Mouse (Mus musculus) C3H10T1/2 (cell line): Measurements from ENCODE around the gene Paqr4. TPM values are rescaled to one million over a fixed set of nuclear protein-coding genes. Genes with fewer than 3 reads are reported as not detected.

Experiments used
- polyA plus RNA-seq, 2 experiments: library from polyadenylated mRNA; unstranded; fragments of >200 nt; fragmentation: generic; extraction: Trizol; gene quantifications; one replicate each; pipeline ENCODE4 v1.2.1; 2012; ENCODE audit warnings: missing spikeins in 2 of 2

Gene Paqr4
- polyA plus RNA-seq = 10 to 100 TPM; 22.3 to 32.8 TPM

DNA sequence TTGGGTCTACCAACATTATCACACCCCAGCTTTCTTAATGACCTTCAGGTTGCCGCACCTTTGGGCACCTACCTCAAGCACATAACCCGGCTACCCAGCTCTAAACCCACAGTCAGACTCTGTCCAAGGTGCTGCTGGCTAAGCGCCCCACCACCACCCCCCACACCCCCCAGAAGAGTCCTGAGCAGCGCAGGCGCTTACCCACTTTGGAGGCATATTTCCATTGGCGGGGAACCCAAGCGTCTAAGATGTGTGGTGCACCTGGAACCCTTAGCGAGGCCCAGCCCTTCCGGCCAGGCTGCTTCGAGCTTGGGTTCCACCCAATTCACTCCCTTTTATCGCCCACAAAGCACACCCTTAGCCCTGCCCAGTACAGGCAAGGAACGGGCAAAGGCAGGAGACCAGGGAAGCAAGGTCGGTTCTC, at the start of gene Paqr4:
Gene Paqr4 (minus strand): TSS at position 270 of the 424 bp plus-strand sequence.

GRCm38 (mm10) chr17:23785561-23786471, 45.1 kb upstream of the Paqr4 start, which contains the start of gene Flywch2:
Gene Flywch2 (minus strand): TSS chr17:23786081.

DNA sequence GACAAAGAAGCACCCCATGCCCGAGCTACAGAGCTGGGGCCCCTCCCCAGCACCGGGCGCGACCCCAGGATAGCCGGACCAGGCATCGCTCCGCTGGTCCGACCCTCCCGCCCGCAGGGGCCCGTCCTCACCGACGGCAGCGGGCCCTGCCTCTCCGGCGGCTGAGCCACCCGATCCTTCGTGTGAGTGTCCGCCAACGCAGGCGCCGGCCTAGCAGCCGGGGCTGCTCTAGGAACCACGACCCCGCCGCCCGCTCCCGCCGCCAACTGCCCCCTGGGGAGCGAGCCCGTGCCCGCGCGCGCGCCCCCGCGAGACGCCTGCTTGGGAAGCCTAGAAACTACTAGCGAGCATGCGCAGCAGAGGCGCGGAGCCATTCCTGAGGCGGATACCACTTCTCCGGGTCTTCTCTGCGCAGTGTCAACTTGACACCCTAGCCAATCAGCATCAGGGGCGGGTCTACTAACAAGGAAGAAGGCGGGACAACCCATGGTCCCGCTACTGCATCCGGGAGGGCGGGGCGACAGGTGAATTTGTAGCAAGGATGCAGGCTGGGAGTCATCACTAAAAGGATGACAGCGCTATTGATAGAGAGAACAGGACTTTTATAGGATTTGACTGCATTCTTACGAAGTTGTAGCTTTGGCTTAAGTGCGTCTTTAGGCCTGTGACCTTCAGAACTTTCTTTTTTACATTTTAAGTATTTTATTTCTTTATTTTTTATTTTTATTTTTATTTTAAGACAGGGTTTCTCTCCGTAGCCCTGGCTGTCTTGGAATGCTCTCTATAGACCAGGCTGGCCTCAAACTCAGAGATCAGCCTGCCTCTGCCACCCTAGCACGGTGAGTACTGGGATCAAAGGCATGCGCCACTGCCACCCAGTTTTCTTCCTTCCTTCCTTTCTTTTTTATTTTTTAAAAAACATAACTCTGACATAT, 30.9 kb upstream of the Paqr4 start, which contains the start of gene Flywch1:
Gene Flywch1 (minus strand): TSS at position 319 of the 935 bp plus-strand sequence.

DNA sequence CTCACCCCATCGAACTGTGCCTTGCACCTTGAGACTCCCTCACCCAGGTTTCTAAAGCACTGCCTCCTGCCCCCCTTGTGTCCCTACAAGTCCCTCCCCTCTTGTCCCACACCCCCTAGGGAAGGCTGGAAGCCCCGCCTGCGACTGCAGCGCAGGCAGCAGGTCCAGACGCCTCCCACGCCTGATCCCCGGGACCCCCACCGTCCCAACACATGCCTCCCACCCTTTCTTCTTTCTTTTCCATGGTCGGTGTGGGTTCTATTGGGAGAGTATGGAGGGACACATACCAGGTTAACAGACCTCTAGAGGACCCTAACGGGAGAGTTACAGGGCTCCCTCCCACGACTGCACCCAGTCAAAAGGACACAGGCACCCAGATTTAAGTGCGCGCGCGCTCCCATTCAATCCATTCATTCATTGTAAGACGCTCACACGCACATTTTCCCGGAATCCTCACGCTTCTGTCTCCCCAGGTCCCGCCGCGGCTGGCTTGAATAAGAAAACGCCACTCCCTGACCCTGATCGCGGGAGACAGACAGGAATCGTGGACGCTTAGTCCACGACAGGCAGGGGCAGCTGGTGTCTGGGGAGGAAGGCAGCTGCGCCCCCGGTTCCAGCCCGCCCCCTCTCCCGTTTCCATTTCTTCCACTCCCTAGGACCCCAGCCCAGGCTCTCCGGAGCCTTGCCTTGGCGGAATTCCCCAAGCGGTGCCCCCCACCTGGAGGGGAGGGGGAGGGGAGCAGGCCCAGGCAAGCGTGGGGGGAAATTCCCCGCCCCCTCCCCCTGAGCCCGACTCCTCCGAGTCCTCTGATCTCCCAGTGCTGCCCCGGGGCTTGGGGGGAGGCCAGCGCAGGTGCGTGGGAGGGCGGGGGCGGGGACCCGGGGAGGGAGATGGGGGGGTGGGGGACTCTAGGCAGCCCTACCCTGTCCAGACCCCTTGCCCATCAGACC, 4.9 kb upstream of the Paqr4 start, which contains the start of gene Kremen2:
Gene Kremen2 (minus strand): TSS at position 533 of the 951 bp plus-strand sequence.

DNA sequence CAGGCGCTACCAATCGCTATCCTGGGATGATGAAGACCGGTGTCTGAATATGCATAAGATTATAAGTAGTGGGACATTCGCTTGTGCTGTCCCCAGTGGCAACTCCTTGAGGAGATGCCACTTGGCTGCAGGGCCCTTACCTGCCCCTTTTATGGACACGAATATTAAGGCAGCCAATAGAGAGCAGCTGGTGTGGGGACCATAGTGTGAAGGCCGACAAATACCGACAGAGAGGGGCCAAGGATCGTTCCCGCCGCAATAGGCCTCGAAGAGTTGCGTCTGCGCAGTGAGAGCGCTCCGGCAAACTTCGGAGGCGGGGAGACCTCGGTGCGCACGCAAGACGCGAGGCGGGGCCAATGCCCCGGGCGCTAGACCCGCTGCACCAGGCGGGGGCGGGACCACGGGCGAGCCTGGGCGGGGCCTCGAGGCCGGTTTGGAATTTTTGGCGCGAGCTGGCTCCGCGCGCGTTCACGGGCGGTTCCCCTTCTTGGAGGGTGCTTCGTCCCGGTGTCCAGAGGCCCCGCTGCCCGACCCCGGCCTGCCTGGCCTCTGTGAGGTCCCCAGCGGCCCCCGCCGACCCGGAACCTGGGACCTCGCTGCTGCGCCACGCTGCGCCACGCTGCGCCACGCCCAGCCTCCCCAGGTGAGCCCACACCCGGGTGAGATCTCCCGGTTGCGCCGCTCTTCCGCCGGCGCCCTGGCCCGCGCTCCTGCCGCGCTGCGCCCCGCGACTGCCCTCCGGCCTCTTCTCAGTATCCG, 14.5 kb downstream of the Paqr4 start, which contains the start of gene Pkmyt1:
Gene Pkmyt1 (plus strand): TSS at position 338 of the 759 bp plus-strand sequence.

GRCm38 (mm10) chr17:23722376-23723125, 18.1 kb downstream of the Paqr4 start, which contains the start of gene 1520401A03Rik:
Gene 1520401A03Rik (minus strand): TSS chr17:23722783.

Other genes with a start within 250 kb of the Paqr4 start
- 10 to 100 TPM in 1 of 2 experiments, 1 to 10 TPM in 1; 9.1 to 12.4 TPM for gene Zfp213, start 176.6 kb downstream of the Paqr4 start, polyA plus RNA-seq
- gene Zfp13, start 141.4 kb downstream of the Paqr4 start, polyA plus RNA-seq = 1 to 10 TPM; 2.1 to 3.2 TPM
- gene Zscan10, start 140.0 kb downstream of the Paqr4 start, polyA plus RNA-seq = under 1 TPM in 1 of 2 experiments, not detected in 1; 0.02 TPM
- gene Mmp25, start 95.6 kb downstream of the Paqr4 start, polyA plus RNA-seq = not detected
- gene Bicdl2, start 80.4 kb downstream of the Paqr4 start, polyA plus RNA-seq = under 1 TPM; 0.05 to 0.18 TPM
- 100 to 1,000 TPM; 438 to 526 TPM for gene Hcfc1r1, start 67.3 kb downstream of the Paqr4 start, polyA plus RNA-seq
- 10 to 100 TPM; 27.0 to 29.9 TPM for gene Thoc6, start 67.0 kb downstream of the Paqr4 start, polyA plus RNA-seq
- gene Tnfrsf12a, start 63.4 kb downstream of the Paqr4 start, polyA plus RNA-seq = 100 to 1,000 TPM in 1 of 2 experiments, 10 to 100 TPM in 1; 78.5 to 413 TPM
- under 1 TPM in 1 of 2 experiments, not detected in 1; 0.04 TPM for gene Cldn6, start 61.6 kb downstream of the Paqr4 start, polyA plus RNA-seq
- 1 to 10 TPM in 1 of 2 experiments, under 1 TPM in 1; 0.53 to 3.5 TPM for gene Cldn9, start 56.8 kb downstream of the Paqr4 start, polyA plus RNA-seq
- gene 1520401A03Rik, start 18.1 kb downstream of the Paqr4 start, polyA plus RNA-seq = under 1 TPM; 0.07 to 0.45 TPM
- gene Pkmyt1, start 14.5 kb downstream of the Paqr4 start, polyA plus RNA-seq = 10 to 100 TPM; 24.3 to 38.2 TPM
- gene Kremen2, start 5.0 kb upstream of the Paqr4 start, polyA plus RNA-seq = under 1 TPM in 1 of 2 experiments, not detected in 1; 0.07 TPM
- gene Flywch1, start 30.7 kb upstream of the Paqr4 start, polyA plus RNA-seq = 10 to 100 TPM; 49.7 to 60.6 TPM
- gene Flywch2, start 45.2 kb upstream of the Paqr4 start, polyA plus RNA-seq = under 1 TPM in 1 of 2 experiments, not detected in 1; 0.55 TPM
- 100 to 1,000 TPM in 1 of 2 experiments, 10 to 100 TPM in 1; 26.7 to 115 TPM for gene Srrm2, start 49.7 kb upstream of the Paqr4 start, polyA plus RNA-seq
- gene Elob, start 88.3 kb upstream of the Paqr4 start, polyA plus RNA-seq = 1,000 to 10,000 TPM; 1,533 to 1,676 TPM
- gene Prss33, start 95.2 kb upstream of the Paqr4 start, polyA plus RNA-seq = not detected
- gene Prss32, start 103.0 kb upstream of the Paqr4 start, polyA plus RNA-seq = under 1 TPM in 1 of 2 experiments, not detected in 1; 0.05 TPM
- gene Prss41, start 103.3 kb upstream of the Paqr4 start, polyA plus RNA-seq = under 1 TPM in 1 of 2 experiments, not detected in 1; 0.02 TPM
- gene Prss21, start 127.2 kb upstream of the Paqr4 start, polyA plus RNA-seq = not detected
- not detected for gene Dcpp1, start 140.0 kb upstream of the Paqr4 start, polyA plus RNA-seq
- gene Dcpp2, start 140.0 kb upstream of the Paqr4 start, polyA plus RNA-seq = not detected
- gene Dcpp3, start 176.6 kb upstream of the Paqr4 start, polyA plus RNA-seq = not detected
- not detected for gene Sbp, start 200.8 kb upstream of the Paqr4 start, polyA plus RNA-seq
- not detected for gene Sbpl, start 214.4 kb upstream of the Paqr4 start, polyA plus RNA-seq
- gene Prss30, start 239.7 kb upstream of the Paqr4 start, polyA plus RNA-seq = under 1 TPM; 0.02 to 0.22 TPM